Mouse (Mus musculus) kidney, embryonic 15.5 days (tissue): Measurements from ENCODE around the gene Rassf3. TPM values are rescaled to one million over a fixed set of nuclear protein-coding genes. Genes with fewer than 3 reads are reported as not detected.

Source experiments
- ATAC-seq: fragments of 200-750 bp; cut with Nextera tagmentation; replicated peaks from 2 replicates; pipeline ENCODE4 v1.8.0; 2017; ENCODE audit warnings: moderate TSS enrichment; ENCODE audit not compliant: low FRiP score
- H3K27ac ChIP-seq: fragments of 300-500 bp; sonication (generic); 2 replicates; pipeline ENCODE4 v1.5.1; 2015; ENCODE audit warnings: mild to moderate bottlenecking, inconsistent platforms
- H3K27me3 ChIP-seq: fragments of 300-500 bp; sonication (generic); 2 replicates; pipeline ENCODE4 v1.6.1; 2015; ENCODE audit warnings: inconsistent platforms
- H3K36me3 ChIP-seq: fragments of 300-500 bp; sonication (generic); 2 replicates; pipeline ENCODE4 v1.6.1; 2015; ENCODE audit warnings: inconsistent platforms
- H3K4me1 ChIP-seq: fragments of 300-500 bp; sonication (generic); 2 replicates; pipeline ENCODE4 v1.6.1; 2015; ENCODE audit warnings: inconsistent platforms
- H3K4me2 ChIP-seq: fragments of 300-500 bp; sonication (generic); 2 replicates; pipeline ENCODE4 v1.6.1; 2015; ENCODE audit warnings: moderate library complexity, mild to moderate bottlenecking, inconsistent platforms
- H3K4me3 ChIP-seq: fragments of 300-500 bp; sonication (generic); replicated peaks from 2 replicates; pipeline ENCODE4 v1.5.1; 2015; ENCODE audit warnings: mild to moderate bottlenecking, inconsistent platforms
- H3K9ac ChIP-seq: fragments of 300-500 bp; sonication (generic); 2 replicates; pipeline ENCODE4 v1.6.1; 2015; ENCODE audit warnings: mild to moderate bottlenecking, inconsistent platforms
- H3K9me3 ChIP-seq: fragments of 300-500 bp; sonication (generic); replicated peaks from 2 replicates; pipeline ENCODE4 v1.6.1; 2016; ENCODE audit warnings: inconsistent platforms
- WGBS: fragments of 180-500 bp; shearing (Covaris S2); methylation state at CpG from one replicate; pipeline ENCODE4 v1.1.7; 2015; ENCODE audit warnings: mixed read lengths; 5-methylcytosine and 5-hydroxymethylcytosine counted together
- polyA plus RNA-seq: library from polyadenylated mRNA; unstranded; fragments of >200 nt; fragmentation: Nextera tagmentation; extraction: Ambion mirVana; gene quantifications from 2 replicates; pipeline ENCODE4 v1.2.1, GENCODE M21; 2015

Rassf3 gene
- polyA plus RNA-seq, 1 experiment from 2014 or later, result 13.8 TPM

GRCm38 (mm10) chr10:121486350-121486749 lies 10.2 kb upstream of the Rassf3 start:
- H3K4me1 ChIP-seq, result peaks cover 14% of the 10 kb centered on the region
- ATAC-seq, result no peak
- H3K27me3 ChIP-seq, result no peaks in the 10 kb centered on the region
- H3K9me3 ChIP-seq, result no peaks in the 10 kb centered on the region; the same call in 1 of the 2 replicates
- H3K4me3 ChIP-seq, result no peak overlapping the region
- 71% methylated on average over 9 of the region's 9 CpGs for WGBS
- H3K4me2 ChIP-seq, result no peak overlapping the region
- no peak overlapping the region for H3K27ac ChIP-seq
- no peaks in the 10 kb centered on the region for H3K36me3 ChIP-seq
- H3K9ac ChIP-seq, result no peak overlapping the region

- Histone ChIP-seq H3K4me2 (no peak overlapping the region), H3K4me3 (no peak overlapping the region), H3K36me3 (no peaks in the 10 kb centered on the region), H3K9ac (no peak overlapping the region), H3K4me1 (peaks cover 5% of the 10 kb centered on the region; the same call in 1 of the 2 replicates), H3K9me3 (no peaks in the 10 kb centered on the region), H3K27ac (no peak overlapping the region), H3K27me3 (no peaks in the 10 kb centered on the region)
- no peak for ATAC-seq
- 89% methylated on average over 1 of the region's 1 CpGs for WGBS
Measured at GRCm38 (mm10) chr10:121483364-121483763, 7.2 kb upstream of the Rassf3 start.

- no peaks in the 10 kb centered on the region for H3K36me3 ChIP-seq
- no peak overlapping the region for H3K9ac ChIP-seq
- H3K4me2 ChIP-seq, result no peak overlapping the region
- no peaks in the 10 kb centered on the region for H3K27me3 ChIP-seq
- H3K9me3 ChIP-seq, result no peaks in the 10 kb centered on the region
- WGBS, result 85% methylated on average over 10 of the region's 10 CpGs
- H3K4me1 ChIP-seq, result peaks cover 16% of the 10 kb centered on the region
- no peak overlapping the region for H3K27ac ChIP-seq
- no peak overlapping the region for H3K4me3 ChIP-seq
- ATAC-seq, result no peak
Measured at GRCm38 (mm10) chr10:121481141-121481540, 5.0 kb upstream of the Rassf3 start.

GRCm38 (mm10) chr10:121479987-121480386 lies 3.8 kb upstream of the Rassf3 start:
- 97% methylated on average over 1 of the region's 1 CpGs for WGBS
- Histone ChIP-seq H3K27ac (no peak overlapping the region), H3K36me3 (no peaks in the 10 kb centered on the region), H3K4me2 (no peak overlapping the region), H3K4me3 (no peak overlapping the region), H3K27me3 (no peaks in the 10 kb centered on the region), H3K9ac (no peak overlapping the region), H3K9me3 (no peaks in the 10 kb centered on the region), H3K4me1 (peaks cover 21% of the 10 kb centered on the region)
- ATAC-seq, result no peak

DNA sequence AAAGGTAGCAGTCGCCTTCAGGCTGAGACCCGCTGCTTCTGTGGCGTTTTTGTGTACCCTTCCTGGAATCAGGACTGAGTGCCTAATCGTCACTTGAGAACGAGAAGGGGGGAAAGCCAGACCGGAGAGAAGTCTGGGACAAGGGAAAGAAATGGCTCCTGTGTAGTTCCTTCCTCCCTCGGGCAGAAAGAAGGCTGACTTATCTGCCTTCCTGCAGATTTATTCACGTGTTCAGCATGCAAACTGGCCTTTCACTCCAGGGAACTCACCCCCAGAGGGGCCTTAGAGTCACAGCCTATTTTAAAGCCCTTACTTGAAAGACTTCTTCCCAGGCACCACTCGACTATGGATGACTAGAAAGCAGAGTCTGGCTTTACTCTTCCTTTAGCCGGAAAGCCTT lies 1.3 kb upstream of the Rassf3 start:
- H3K36me3 ChIP-seq, result no peaks in the 10 kb centered on the region
- H3K4me3 ChIP-seq, result peak overlapping the region; percentile 83; the same call in 1 of the 2 replicates
- WGBS, result 23% methylated on average over 10 of the region's 10 CpGs
- H3K4me1 ChIP-seq, result peaks cover 43% of the 10 kb centered on the region
- H3K9me3 ChIP-seq, result no peaks in the 10 kb centered on the region
- H3K9ac ChIP-seq, result peak overlapping the region; percentile 31; the same call in 1 of the 2 replicates
- no peaks in the 10 kb centered on the region for H3K27me3 ChIP-seq
- H3K27ac ChIP-seq, result peak overlapping the region; percentile 87
- H3K4me2 ChIP-seq, result peak overlapping the region; percentile 93; the same call in 1 of the 2 replicates
- no peak for ATAC-seq

- Histone ChIP-seq H3K36me3 (no peaks in the 10 kb centered on the region), H3K9ac (0 out of 2 replicates have a peak overlapping the region, but pooled peaks have one; percentile 31), H3K27me3 (no peaks in the 10 kb centered on the region), H3K4me1 (peaks cover 48% of the 10 kb centered on the region), H3K4me2 (peak overlapping the region; percentile 93), H3K4me3 (peak overlapping the region; percentile 83), H3K27ac (peak overlapping the region; percentile 87), H3K9me3 (no peaks in the 10 kb centered on the region)
- ATAC-seq, result no peak
- 21% methylated on average over 8 of the region's 8 CpGs for WGBS
Measured at GRCm38 (mm10) chr10:121476968-121477337, 806 bp upstream of the Rassf3 start.

- Histone ChIP-seq H3K27ac (peak overlapping the region; percentile 88), H3K9me3 (no peaks in the 10 kb centered on the region), H3K27me3 (no peaks in the 10 kb centered on the region), H3K4me2 (peak overlapping the region; percentile 93), H3K4me3 (peak overlapping the region; percentile 83), H3K9ac (peak overlapping the region; percentile 87), H3K36me3 (no peaks in the 10 kb centered on the region), H3K4me1 (peaks cover 57% of the 10 kb centered on the region)
- under 1% methylated on average over 44 of the region's 45 CpGs for WGBS
- ATAC-seq, result peak; percentile 53
Measured at GRCm38 (mm10) chr10:121475672-121476146, 438 bp downstream of the Rassf3 start.

DNA sequence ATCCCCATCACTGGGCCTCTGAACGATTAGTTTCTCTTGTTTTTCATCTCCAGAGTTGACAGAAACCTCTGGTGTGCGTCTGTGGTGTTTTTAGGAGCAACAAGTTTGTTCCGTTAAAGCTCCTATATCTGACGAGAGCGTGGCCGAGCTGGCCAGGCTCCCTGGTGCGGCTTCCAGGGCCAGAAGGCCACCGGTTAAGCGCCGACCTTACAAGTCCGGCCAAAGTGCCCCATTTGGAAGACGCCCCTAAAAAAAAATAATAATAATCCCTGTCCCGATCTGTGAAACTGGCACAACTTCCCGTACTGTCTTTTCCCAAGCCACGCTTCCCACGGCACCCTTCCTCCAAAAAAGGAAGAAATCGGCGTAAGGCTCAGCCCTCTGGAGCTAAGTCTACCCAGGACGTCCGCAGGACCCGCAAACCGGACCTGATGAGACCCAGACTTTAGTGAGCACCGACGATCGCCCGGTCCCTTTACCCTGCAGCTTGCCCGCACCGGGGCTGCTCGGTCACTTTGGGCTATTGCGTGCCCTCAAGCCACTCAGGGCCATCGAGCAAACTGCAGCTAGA lies 961 bp downstream of the Rassf3 start:
- Histone ChIP-seq H3K4me3 (peak overlapping the region; percentile 83), H3K9me3 (no peaks in the 10 kb centered on the region), H3K4me2 (peak overlapping the region; percentile 93), H3K4me1 (peaks cover 60% of the 10 kb centered on the region), H3K9ac (peak overlapping the region; percentile 87), H3K27ac (peak overlapping the region; percentile 88), H3K27me3 (no peaks in the 10 kb centered on the region), H3K36me3 (no peaks in the 10 kb centered on the region)
- ATAC-seq, result no peak; the same call in 1 of the 2 replicates
- 2% methylated on average over 31 of the region's 31 CpGs for WGBS

- no peak for ATAC-seq
- H3K4me1 ChIP-seq, result peaks cover 69% of the 10 kb centered on the region
- H3K27me3 ChIP-seq, result no peaks in the 10 kb centered on the region
- H3K4me3 ChIP-seq, result peak overlapping the region; percentile 83
- H3K27ac ChIP-seq, result no peak overlapping the region
- H3K36me3 ChIP-seq, result no peaks in the 10 kb centered on the region
- H3K9ac ChIP-seq, result peak overlapping the region; percentile 87
- peak overlapping the region; percentile 93 for H3K4me2 ChIP-seq
- 29% methylated on average over 4 of the region's 4 CpGs for whole genome bisulfite sequencing
- no peaks in the 10 kb centered on the region for H3K9me3 ChIP-seq
Measured at GRCm38 (mm10) chr10:121474288-121474687, 1.9 kb downstream of the Rassf3 start.

GRCm38 (mm10) chr10:121473723-121474215 lies 2.4 kb downstream of the Rassf3 start:
- Histone ChIP-seq H3K27ac (peak overlapping the region; percentile 42; the same call in 1 of the 2 replicates), H3K36me3 (no peaks in the 10 kb centered on the region), H3K4me1 (peaks cover 74% of the 10 kb centered on the region), H3K4me3 (peak overlapping the region; percentile 83; the same call in 1 of the 2 replicates), H3K9me3 (no peaks in the 10 kb centered on the region), H3K4me2 (peak overlapping the region; percentile 93), H3K9ac (no peak overlapping the region), H3K27me3 (no peaks in the 10 kb centered on the region)
- WGBS, result 52% methylated on average over 12 of the region's 12 CpGs
- no peak for ATAC-seq

- peak overlapping the region; percentile 84; the same call in 1 of the 2 replicates for H3K27ac ChIP-seq
- WGBS, result 82% methylated on average over 11 of the region's 11 CpGs
Measured at GRCm38 (mm10) chr10:121472593-121473217, 3.4 kb downstream of the Rassf3 start.

GRCm38 (mm10) chr10:121471570-121472197 lies 4.5 kb downstream of the Rassf3 start:
- no peak for ATAC-seq
- Histone ChIP-seq H3K9me3 (no peaks in the 10 kb centered on the region), H3K4me2 (no peak overlapping the region), H3K27ac (peak overlapping the region; percentile 84), H3K4me3 (no peak overlapping the region), H3K36me3 (no peaks in the 10 kb centered on the region), H3K4me1 (peaks cover 84% of the 10 kb centered on the region), H3K9ac (no peak overlapping the region), H3K27me3 (no peaks in the 10 kb centered on the region)
- WGBS, result 33% methylated on average over 8 of the region's 8 CpGs

More at GRCm38 (mm10) chr10:121472593-121473217, 3.4 kb downstream of the Rassf3 start:
- Histone ChIP-seq H3K27me3 (no peaks in the 10 kb centered on the region), H3K4me3 (no peak overlapping the region), H3K36me3 (no peaks in the 10 kb centered on the region), H3K4me1 (peaks cover 85% of the 10 kb centered on the region), H3K9me3 (no peaks in the 10 kb centered on the region), H3K9ac (no peak overlapping the region), H3K4me2 (peak overlapping the region; percentile 93; the same call in 1 of the 2 replicates)
- ATAC-seq, result no peak
